Mouse (Mus musculus) megakaryocyte-erythroid progenitor cell, adult 5-6 weeks (primary cell): ENCODE measurements around the gene Edar. TPM values are rescaled to one million over a fixed set of nuclear protein-coding genes. Genes with fewer than 3 reads are reported as not detected.

Source experiments
- ATAC-seq: replicated peaks from 2 replicates; pipeline ENCODE4 v1.8.0; 2016; ENCODE audit warnings: mild to moderate bottlenecking, inconsistent platforms; ENCODE audit not compliant: severe bottlenecking, poor library complexity, low FRiP score, low TSS enrichment
- total RNA-seq, 2 experiments: library from RNA; stranded (forward) in 1 of 2; stranded (reverse) in 1 of 2; fragments of 200-1000, 215-1000 nt in 1 of 2; fragments of >200 nt in 1 of 2; fragmentation: Nextera tagmentation in 1 of 2; gene quantifications; 2 replicates each; pipeline ENCODE4 v1.2.3; 2014 to 2017

Gene Edar
- total RNA-seq, 2 experiments from 2014 or later = not detected

- peak; percentile 44 for ATAC-seq
Observed at GRCm38 (mm10) chr10:58652418-58653394, 22.7 kb downstream of the Edar start.

- peak; percentile 49; the same call in 1 of the 2 replicates for ATAC-seq
Observed at GRCm38 (mm10) chr10:58652045-58652417, 23.4 kb downstream of the Edar start.

GRCm38 (mm10) chr10:58651270-58652042 lies 24.0 kb downstream of the Edar start:
- ATAC-seq = peak; percentile 80

DNA sequence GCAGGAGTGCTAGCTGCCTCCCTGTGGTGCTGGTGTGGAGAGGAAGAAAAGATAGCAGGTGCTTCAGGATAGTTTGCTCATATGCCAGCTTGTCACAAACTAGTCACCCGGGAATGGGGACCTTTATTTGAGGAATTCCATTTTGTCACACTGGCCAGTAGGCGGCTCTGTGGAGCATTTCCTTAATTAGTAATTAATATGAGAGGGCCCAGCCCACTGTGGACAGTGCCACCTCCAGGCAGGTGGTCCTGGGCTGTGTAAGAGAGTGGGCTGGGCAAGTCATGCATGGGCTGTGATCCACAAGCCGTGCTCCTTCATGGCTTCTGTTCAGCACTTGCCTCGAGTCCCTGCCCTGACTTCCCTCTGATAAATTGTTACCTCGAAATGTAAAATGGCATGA lies 26.7 kb downstream of the Edar start:
- no peak for ATAC-seq

DNA sequence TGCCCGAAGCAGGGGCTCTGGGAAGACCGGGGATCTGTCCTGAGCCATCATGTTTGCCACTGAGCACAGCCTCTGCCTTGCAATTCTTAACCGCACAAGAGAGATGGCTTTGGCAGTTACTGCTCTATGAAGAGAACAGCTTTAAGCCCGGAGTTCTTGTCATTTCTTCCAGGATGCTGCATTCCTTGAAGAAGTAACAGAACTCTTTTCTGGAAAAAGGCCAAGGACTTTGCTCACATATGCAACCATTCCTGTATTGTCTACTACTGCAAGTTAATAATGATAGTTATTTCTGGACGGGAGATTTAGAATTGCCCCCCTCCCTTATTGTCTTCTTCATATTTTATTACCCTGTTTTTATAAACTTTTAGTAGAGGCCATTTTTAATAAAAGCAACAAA lies 30.8 kb downstream of the Edar start:
- no peak for ATAC-seq

GRCm38 (mm10) chr10:58644194-58644593 lies 31.3 kb downstream of the Edar start:
- ATAC-seq = no peak

DNA sequence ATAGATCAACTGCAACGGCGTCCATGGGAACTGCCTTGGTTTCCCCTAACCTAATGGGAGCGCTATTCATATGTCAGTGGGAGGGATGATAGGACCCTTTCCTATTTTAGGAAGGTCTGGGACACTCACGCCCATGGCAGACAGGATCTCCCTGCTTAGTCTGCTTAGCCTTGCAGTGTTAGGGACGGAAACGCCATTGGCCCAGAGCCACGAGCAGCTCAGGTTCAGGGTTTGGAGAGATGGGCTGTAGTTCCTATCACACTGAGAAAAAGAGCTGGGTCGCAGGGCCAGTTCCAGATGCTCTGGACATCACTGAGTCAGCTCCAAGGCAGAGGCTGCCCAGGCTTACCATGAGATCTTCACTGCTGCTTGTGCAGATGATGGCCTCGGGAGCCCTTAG lies 32.5 kb downstream of the Edar start:
- no peak for ATAC-seq

- ATAC-seq = no peak
Observed at GRCm38 (mm10) chr10:58641631-58642030, 33.8 kb downstream of the Edar start.

DNA sequence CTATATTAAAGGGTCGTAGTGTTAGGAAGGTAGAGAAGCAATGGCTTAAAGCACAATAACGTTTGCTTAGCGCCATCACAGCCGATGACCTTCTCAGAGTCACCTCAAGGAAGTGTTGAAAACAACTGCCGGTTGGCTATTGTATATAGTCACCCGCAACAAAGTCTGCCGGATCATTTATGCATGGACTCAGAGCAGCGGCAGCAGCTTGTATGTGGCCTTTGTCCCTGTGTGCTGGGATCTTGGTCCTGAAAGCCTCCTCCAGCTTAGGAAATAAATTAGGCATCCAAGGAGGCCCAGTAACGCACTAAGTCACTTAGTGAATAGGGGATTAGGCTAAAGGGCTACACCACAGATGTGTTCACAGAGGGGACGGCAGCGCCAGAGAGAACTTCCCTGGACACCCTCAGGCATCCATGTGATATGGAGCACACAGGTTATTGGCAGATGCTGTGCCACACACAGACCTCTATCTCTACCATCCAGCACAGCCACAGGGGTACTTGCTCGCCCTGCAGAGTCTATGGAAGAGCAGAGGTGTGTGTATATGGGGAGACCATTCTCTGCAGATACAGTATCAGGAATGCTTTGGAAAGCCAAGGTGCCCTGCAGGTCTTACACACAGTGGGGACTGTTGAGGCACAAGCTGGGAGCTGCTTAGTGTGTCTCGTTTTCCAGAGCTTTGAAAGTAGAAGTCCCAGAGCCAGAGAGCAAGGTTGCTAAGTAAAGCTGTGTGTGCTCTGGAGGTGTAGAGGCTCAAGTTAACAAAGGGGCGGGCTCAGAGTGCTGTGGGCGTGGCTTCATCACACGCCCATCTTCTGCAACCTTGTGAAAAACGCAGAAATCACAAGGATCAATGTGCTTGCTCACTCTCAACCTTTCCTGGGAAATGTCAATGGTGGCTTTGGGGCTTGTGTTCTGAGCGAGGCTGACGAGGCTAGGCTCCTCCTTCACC lies 34.7 kb downstream of the Edar start:
- no peak for ATAC-seq

GRCm38 (mm10) chr10:58639291-58639690 lies 36.2 kb downstream of the Edar start:
- ATAC-seq = no peak

GRCm38 (mm10) chr10:58636431-58637080 lies 38.9 kb downstream of the Edar start:
- no peak for ATAC-seq

- ATAC-seq = no peak
Observed at GRCm38 (mm10) chr10:58633507-58633906, 41.9 kb downstream of the Edar start.

DNA sequence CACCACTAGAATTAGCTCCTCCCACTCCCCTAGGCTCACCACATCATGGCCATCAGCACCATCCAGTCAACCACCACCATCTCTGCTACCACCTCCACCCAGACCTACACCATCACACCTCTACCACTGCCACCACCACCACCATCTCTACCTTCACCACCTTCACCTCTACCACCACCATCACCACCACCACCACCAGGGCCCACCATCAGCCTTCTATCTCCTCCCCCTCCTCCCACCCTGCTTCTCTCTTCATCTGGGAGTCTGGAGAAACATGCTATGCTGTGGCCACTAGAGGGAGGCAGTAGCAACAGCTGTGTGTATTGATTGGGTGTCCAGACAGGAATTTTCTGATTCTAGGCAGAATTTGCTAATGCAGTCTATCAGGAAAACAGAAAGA lies 47.9 kb downstream of the Edar start:
- ATAC-seq = no peak; the same call in 1 of the 2 replicates

DNA sequence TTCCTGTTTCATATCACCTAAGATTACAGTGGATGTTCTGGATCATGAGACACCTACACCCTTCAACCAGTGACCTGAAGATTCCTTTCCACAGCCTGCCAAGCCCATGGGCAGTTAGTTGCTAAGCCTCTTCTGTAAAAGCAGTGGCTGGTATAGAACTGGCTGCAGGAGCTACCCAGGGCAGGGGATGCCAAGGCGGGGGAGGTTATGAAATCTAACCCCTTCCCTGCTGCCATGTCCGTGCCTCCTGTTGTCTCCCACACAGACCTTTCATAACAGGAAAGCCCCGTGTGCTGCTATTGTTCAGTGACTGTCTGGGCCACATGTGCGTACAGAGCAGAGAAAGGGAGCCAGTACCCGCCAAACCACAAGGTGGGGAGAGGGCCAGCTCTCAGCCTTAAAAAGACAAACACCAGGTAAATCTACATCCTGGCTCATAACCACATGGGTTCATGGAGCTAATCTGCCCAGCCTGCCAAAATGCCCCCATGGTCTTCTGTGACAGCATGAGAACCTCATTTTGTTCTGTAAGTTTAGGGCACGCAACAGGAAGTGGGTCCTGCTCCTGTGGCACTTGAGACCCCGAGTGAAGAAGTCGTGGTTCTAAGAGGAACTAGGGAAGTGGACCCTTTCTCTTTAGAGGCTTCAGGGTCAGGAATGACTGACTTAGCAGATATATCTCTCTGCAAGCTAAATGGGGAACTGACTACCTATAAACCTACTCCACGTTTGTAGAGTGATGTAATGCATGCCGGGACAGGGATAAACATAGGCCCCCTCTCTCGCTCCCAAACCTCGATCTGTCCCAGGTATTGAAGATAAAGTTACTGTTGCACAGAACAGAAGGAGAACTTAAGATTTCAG lies 50.4 kb downstream of the Edar start:
- no peak for ATAC-seq

DNA sequence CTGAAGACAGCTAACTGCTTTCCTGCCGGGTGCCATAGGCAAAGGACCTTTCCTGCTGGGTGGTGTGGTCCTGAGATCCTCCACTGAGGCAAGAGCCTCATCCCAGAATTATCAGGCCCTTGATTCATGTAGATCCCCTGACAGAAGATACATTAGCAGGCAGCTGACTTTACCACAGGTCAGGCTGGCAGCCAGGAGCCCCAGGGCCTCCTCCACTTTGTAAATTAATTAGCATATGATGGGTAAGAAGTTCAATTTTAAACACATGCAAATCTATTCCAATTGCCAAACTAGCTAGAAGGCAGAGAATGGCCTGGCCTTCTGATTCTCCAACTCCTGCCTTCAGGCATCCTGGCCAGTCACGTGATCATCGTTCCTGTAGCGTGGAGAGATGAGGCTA lies 56.2 kb downstream of the Edar start:
- ATAC-seq = no peak

- ATAC-seq = no peak
Observed at GRCm38 (mm10) chr10:58618501-58619216, 56.8 kb downstream of the Edar start.

DNA sequence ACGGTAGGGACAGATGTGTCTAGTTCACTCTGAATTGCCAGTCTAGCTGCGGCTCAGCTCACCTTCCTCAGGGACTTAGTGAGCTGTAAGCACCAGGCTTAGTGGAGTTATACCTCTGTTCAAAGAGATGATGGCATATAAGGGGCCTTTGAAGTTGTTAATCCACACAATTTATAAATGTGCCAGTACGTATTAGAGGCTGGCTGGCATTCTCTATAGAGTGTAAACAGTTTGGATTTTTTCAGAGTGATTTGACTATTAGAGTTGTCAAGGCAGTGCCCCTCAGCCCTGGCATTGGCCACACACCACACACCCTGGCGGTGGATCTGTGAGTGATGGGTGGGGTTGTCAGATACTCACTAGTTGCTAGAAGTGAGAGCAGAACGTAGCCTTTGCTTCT lies 58.9 kb downstream of the Edar start:
- no peak for ATAC-seq
